Mouse (Mus musculus) regulatory T cell (primary cell): Measurements from ENCODE around the gene Uba1.

Experiments used
- in situ Hi-C: fragments of 300-600 bp; cut with MboI, MseI; formaldehyde crosslinking; loops from one replicate; pipeline ENCODE4 v1.15.1; 2025; ENCODE audit warnings: high pct_unique_total_duplicates

Uba1 gene

DNA sequence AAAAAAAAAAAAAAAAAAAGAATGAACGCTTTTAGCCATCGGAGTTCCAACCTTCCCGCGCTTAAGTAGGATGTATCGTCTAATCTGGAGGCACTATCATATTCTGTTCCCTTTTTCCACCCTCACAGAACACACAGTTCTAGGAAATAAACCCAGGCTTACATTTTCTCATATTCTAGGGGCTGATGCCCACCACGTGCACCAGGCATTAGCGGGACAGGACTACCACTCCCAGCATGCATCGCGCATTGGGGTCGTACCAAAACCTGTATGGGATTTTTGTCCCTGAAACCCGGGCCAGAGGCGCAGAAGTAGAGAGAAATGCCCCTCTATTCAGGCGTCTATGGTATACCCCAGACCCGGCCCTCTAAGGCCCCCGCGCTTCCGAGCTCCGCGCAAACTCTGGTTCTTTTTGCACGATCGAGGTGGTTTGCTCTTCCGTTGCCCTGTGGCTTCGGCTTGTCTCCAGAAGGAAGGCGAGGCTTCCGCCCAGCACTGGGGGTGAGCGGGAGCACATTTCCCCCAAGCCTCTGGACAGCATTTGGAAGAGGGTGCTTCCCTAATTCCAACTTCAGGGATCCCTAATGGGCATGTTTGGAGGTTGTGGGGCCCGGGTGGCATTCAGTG lies at the start of gene Uba1:
Uba1 (plus strand) TSS at position 301 of the 627 bp plus-strand sequence.
- in situ Hi-C loops: no loop called here

DNA sequence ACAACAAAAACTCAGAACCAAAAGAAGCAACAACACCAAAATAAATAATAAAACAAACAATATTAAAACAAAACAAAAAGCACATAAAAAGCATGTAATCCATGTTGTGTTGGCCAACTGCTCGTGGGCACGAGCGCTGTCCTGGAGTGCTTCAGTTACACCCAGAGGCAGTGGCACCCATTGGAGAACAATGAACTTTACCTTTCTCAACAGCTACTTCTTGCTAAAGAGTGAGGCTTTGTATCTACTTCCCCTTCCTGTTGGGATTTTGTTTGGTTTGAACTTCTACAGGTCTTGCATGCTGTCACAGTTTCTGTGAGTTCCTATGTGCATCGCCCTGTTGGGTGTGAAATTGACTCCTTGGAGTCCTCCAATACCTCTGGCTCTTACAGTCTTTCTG lies 49.6 kb upstream of the Uba1 start:
- in situ Hi-C loops: no loop called here

DNA sequence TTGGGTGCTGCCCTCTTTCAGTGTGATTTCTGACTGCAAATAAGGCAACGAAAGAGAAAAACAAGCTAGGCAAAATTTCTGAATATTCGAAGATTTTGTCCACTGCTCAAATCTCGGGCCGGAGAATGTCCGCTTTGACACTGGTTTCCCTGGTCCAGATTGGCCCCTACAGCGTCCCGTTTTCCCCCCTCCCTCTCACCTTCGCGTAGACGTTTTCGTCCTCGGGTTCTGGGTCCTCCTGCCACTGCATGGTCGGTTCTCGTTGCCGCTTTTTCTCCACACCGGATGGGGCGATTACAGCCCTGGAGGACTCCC lies 41.3 kb upstream of the Uba1 start:
- in situ Hi-C loops: no loop called here

DNA sequence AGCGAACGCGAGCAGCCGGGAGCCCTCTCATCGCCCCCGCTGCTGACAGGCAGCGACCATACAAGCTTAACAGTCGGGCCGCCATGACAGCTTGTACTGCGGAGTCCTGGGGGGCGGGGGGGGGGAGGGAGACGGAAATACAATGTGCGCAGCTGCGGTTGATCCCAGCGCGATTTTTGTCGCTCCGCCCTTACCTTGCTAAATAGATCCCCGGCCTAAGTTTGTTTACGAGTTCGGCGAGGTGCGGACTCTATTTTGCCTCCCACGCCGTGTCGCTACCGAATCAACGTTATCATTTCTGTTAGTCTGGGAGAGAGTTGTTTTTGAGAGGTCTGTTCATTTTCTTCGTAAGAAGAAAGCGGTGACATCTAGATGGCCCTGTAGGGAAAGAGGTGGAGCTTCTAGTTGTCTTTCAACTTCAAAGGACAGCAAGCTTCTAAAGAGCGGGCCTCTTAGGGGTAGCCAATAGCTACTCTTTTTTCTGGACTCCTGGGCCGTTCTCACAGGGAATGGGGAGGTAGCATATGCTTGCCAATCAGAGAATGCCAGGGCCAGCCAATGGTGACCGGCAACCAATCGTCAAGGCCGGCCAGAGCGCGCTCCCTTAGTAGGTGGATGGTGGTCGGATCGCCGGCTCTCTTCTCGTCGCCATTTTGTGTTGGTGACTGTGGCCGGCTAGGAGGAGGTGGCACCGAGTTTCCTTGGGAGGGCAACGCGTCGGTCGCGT lies 40.8 kb upstream of the Uba1 start, which contains the start of the genes Rbm10 and Ndufb11:
Rbm10 (plus strand) TSS at position 328 of the 727 bp plus-strand sequence.
Ndufb11 (minus strand) TSS at position 444 of the 727 bp plus-strand sequence.
- in situ Hi-C loops: no loop called here

DNA sequence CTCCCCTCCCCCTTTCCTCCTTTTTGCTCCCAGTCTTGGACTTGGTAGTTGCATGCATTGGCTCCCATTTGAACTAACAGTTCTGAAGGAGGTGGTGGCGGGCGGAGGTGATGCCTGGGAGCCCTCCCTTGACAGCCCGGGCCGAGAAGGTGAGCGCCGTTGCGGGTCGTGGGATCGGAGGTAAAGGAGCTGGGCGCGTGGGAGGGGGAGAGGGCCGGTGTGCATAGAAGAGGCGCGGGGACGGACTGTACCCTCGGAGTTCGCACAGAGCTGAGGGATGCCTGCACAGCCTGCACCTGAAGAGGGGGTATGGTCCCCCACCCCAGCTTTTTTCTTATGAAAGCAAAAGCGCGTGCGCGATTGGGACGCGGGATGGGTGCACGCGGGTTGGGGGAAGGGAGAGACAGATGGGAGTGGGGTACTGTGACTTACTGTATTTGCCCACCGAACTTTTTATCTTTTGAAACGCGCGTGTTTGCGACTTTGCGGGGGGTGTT lies 40.2 kb upstream of the Uba1 start:
- in situ Hi-C loops: no loop called here

DNA sequence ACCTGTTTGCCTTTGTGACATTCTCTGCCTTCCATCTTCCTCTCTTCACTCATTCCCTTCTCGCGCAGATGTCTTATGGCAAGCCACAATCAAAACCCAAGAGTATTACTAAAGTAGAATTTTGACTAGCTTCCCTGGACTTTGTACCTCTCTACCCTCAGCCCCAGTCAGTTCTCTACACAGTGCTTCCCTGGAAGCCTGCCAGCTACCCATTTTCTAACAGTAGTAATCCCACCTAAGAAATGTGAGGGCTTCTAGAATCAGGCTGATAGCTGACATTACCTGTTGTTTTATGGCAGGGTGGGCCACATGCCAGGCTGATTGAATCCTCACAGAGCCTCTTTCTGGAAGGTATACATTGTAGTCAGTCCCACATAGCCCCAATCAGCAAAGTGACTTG lies 20.0 kb upstream of the Uba1 start:
- in situ Hi-C loops: no loop called here

DNA sequence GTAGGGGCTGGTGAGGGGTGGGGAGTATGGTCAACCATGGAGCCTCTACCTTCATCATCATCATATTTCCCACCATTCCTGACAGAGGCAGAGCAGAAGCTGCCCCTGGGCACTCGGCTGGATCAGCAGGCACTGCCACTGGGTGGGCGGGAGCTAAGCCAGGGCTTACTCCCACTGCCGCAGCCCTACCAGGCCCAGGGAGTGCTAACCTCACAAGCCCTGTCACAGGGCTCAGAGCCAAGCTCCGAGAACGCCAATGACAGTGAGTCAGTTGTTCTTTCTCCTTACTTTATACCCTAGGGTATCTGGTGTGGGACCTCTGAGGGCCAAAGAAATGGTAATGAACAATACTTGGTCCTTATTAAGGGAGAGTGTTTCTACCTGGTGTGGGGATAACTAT lies 13.3 kb upstream of the Uba1 start:
- in situ Hi-C loops: no loop called here

DNA sequence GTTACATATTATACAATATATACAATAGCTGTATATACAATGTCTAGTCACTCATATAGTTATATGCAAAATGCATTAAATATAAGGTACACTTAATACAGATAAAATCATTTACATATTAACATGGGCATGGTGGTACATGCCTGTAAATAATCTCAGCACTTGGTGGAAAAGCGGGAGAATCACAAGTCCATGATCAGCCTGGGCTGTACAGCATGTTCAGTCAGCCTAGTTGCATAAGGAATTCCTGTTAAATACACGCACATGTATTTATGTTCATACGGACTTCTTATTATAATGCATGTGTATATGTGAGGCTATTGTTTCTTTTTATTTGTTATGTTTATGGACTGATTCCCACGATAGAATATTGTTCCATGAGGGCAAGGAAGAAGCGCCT lies 533 bp upstream of the Uba1 start:
- in situ Hi-C loops: no loop called here

DNA sequence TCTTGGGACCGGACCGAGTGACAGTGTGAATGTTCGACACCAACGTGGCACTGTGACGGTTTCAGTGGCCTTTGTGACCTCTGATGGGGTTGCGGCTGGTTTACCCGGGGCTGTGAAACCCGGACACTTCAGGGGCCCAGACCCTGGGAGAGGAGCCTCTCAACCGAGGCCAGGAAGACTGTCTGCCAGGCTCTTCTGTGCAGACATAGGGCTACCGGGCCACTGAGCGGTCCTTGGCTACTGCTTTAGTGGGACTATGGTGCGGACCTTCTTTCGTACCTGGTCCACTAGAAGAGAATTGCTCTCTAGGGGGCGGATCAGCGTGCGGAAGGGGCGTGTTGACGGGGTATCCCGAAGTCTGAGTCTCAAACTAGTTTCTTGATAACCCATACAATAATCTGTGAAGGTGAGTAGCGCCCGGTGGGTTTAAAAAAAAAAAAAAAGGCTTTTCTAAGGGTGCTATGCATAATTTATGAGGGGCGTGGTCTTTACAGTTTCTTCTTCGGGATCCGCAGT lies 823 bp downstream of the Uba1 start:
- in situ Hi-C loops: no loop called here

DNA sequence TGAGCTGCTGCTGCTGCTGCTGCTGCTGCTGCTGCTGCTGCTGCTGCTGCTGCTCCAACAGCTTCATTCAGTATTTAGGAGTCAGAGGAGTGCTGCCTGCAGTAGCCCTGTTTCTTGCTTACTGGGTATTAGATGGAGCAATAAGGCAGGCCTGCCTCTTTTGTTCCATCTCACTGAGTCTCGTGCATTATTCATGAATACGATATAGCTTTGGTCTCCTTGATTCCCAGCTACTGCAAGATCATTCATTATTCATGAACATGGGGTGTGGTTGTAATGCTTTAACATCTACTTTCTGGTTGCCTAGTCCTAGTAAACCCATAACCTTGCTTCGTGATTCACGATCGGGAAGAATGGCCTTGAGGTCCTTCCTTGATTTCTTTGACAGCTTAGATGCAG lies 4.2 kb downstream of the Uba1 start:
- in situ Hi-C loops: no loop called here

DNA sequence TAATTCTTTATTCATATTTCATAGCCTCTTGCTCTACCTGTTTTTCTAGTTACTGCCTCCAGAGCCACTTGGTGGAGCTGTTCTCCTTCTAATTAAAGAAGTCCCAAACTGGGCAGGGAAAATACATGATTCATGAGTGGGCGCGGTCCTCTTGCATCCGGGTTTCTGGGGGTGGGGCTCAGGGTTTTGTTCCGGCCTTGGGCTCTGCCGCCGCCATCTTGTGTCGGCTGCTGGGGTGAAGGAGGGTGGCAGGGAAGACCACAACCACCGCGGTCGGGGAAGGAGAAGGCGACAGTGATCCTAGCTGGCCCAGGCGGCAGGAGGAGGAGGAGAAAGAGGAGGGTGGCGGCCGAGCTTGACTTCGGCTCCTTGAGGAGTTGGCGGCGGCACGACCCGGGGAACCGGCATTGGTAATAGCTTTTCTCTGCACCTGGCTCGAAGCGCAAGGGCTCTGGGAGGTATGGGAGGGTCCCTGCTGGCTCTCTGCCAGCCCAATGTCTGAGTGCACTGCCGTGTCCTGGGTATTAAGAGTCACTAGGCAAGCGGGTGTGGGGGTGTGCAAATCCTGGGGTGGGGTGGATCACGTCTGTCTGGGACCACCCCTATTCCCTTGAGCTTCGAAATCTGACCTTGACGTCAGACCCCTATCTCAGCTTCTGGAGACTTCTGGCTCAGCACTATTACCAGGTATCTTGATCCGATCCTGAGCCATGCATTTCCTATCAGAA lies 4.8 kb downstream of the Uba1 start:
- in situ Hi-C loops: no loop called here

DNA sequence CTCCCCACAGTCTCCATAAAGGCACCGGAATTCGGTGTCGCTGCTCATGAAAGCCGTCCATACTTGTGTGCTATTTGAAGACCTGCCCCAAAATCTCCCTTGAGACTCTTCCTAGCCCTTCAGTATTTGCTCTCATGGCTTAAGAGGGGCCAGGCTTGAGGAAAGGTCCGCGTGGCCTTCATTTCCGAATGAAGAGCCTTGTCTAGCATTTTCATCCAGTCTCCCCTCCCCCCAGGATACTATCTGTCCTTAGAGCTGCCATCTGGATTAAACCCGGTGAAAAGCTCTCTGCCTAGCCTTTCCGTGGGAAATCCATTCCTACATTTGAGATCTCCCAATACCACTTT lies 5.3 kb downstream of the Uba1 start:
- in situ Hi-C loops: no loop called here

DNA sequence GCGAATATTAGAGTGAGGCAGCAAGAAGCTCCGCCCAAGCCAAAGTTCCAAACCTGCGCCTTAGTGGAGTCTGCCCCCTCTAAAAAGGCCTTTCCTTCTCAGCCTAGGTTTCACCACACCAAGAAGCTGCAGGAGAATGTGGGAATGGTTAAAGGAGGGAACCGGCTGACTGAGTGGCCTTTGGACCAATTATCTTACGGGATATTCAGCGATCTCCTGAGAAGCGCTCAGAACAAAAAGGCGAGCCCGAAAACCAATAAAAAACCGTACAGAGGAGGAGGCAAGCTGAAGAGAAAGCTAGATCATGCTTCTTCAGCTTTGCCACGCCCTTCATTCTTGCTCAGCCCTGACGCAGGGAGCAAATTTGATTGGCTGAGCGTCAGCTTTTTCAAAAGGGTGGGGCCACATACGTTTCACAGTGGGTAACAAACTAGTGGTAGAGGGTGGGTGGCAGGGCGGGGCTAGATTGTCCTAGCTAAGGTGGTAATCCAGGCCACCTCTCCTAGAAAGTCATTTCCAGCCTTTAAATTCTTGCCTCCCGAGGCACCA lies 29.5 kb downstream of the Uba1 start, which contains the start of gene Cdk16:
Cdk16 (plus strand) TSS at position 436 of the 549 bp plus-strand sequence.
- in situ Hi-C loops: loop anchor here (10.0 kb wide), 1 partner anchor 107 kb away; the partner anchor contains the start of gene Araf

DNA sequence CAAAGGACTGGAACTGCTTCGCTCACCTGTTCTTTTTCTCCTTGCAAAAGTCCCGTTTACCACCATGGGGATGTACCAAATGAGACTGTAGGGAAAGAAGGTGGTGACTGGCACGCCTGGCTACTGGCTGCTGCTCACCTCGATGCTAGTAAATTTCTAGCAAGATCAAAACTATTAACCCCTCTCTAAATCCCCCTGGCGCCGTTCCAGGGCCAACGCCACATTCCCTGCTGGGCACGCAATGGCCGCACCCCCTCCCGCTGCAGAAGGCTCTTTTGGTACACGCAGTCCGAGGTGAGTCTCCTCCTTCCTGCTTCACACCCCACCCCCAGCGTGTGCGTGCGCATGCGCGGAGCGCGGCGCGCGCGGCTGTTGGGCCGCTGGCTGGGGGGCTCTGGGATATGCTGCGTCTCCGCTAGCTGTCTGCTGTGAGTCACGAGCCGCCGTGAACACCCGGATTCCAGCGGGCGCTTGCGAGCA lies 30.0 kb downstream of the Uba1 start:
- in situ Hi-C loops: loop anchor here (10.0 kb wide), 1 partner anchor 107 kb away; the partner anchor contains the start of gene Araf

DNA sequence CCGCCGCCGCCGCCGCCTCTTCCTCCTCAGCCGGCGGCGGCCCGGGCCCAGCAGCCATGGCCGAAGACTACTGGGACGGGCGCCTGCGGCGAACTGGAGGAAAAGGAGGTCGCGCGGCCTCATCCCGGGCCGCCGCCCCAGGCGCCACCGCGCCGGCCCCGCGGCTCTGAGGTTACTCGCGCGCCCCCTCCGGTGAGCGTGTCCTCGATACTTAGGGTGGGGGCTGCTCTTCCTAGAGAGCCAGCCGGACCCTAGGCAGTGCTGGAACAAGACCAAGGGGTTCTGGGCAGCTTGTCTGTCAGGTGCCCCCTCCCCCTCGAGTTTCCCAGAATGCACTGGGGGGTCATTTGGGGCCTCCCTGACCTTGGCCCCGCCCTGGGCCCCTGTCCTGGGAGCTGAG lies 30.5 kb downstream of the Uba1 start:
- in situ Hi-C loops: loop anchor here (10.0 kb wide), 1 partner anchor 106 kb away; the partner anchor contains the start of gene Araf

DNA sequence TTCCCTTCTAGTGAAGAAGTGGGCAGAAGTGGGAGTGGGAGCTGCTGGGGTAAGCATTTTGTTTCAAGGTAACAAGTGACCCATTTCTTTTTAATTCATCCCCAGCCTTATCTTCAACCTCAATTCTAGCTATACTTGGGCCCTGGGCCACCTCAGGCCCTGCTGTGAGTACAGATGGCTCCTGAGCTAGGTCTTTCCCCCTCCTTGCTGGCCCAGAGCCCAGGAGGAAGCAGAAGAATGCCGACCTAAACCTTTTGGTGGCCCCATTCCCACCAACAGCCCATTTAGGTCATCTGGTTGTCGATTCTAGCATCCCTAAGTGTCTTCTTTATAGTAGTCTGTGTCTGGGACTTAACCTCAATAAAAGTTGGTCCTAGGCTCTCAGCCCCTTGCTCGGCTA lies 33.4 kb downstream of the Uba1 start:
- in situ Hi-C loops: no loop called here

DNA sequence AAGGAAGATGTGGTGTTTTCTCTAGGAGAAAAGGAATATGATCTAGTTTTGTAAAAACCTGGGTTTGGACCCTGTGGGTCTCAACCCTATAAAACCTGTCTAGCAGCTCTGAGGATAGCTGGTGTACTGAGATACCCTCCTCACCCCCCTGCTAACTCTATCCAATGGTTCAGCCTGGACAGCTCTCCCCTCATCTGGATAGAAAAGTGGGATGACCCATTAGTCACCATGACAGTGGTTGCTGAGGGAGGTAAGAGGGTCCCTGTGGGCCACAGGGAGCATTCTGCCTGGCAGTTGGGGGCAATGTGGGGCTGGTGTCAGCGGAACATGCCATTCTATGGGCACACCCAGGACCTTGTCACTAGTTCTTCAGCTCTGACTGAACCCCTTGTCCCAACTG lies 34.5 kb downstream of the Uba1 start:
- in situ Hi-C loops: no loop called here

DNA sequence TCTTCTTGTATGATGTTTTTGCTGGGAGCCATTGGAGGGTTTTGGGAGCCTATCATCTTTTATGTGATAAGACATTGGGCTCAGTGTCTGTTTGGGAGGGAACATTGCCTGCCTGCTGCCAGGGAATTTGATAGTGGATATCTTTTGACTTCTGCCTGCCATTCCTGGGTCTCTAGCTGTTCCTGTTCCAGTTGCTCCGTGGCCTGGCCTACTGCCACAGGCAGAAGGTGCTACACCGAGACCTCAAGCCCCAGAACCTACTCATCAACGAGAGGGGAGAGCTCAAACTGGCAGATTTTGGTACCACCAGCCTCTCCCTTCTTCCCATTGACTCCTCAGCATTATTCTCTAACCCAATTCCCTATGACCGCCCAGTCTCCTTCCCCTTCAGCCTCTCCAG lies 37.7 kb downstream of the Uba1 start:
- in situ Hi-C loops: no loop called here

DNA sequence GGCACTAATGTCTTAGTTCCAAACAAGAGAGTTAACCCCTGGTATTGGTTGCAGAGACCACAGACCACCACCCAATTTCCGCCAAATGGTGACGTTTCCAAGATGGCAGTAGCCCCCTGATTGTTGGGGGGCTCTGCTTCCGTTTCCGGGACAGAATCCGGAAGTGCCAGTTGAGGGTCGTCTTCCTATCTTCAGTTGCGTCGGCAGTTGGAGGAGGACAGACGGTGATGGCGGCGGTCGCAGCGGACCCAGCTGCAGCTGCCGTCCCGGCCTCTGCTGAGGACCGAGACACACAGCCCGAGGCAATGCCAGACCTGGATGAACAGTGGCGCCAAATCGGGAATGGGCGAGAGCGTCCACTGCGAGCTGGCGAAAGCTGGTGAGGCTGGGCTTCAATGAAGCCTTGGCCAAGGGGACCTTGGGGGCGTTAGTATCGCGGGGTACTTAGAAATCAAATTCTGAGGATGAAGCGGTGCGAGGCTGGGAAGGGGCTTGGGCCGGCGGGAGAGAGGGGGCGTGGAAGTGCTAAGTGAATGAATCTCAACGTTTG lies 45.7 kb downstream of the Uba1 start, which contains the start of gene Usp11:
Usp11 (plus strand) TSS at position 166 of the 550 bp plus-strand sequence.
- in situ Hi-C loops: no loop called here

DNA sequence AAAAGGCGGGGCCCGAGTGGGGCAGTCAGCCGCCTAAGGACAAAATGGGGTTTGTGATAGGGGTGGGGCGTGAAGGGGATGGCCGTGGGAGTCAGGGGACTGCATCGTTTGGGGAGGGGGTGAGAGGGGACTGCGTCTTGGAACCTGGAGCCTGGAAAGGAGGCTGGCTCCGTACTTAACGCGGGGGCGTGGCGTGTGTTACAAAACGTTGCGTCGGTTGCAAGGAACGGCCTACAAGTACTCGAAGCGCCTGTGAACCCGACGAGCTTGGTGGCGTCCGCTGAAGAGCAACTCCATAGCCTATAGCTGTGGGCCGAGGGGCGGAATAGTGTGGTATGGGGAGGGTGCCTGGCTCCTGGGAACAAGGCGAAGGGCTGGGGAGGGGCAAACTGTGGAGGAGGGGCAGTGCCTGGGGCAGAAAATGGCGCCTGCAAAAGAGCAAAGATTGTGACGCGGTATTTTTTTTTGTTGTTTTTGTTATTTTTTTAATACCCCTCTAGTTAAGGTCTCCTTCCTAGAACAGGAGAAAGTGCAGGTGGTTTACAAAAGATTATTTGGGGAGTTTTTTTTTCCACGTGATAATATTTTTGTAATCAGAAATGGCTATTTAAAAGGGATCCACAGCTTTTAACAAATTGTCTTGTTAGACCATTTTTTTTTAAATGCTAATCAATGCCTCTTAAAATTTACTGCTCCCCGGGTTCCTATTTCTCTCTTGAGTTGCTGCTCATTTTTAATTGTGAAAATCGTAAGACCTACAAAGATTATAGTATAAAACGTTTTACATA lies 46.4 kb downstream of the Uba1 start:
- in situ Hi-C loops: no loop called here

DNA sequence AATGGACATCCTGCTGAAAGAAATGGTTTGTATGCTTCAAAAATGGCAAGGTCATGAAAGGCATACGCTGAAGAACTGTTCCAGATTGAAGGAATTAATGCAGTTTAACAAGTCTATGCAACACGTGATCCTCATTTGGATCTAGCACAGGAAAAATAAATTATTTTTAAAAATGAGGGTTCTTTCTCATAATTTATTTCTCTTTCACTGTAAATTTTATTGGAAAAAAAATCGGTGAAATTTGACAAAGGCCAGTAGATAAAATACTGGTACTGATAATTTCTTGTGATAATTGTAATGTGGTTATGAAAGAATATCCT lies 46.9 kb downstream of the Uba1 start:
- in situ Hi-C loops: no loop called here
